Mouse (Mus musculus): ENCODE results near the gene Zfp772. TPM values are rescaled to one million over a fixed set of nuclear protein-coding genes. Genes with fewer than 3 reads are reported as not detected.
"Not testable (repeated sequence)": the region's sequence is repeated elsewhere in the genome, so short reads cannot be mapped to it uniquely, and the experiment has no call there.

Zfp772 gene
- total RNA-seq (2022), result 1 to 10 TPM; 1.3 to 1.8 (median 1.4) TPM

- DNase-seq (ENCODE audit: low spot score), result peak; percentile 69
Measured at GRCm38 (mm10) chr7:7209313-7210151, at the start of gene Zfp772. Zfp772 (minus strand) TSS chr7:7209998.

- DNase-seq (ENCODE audit: low spot score), result not testable (repeated sequence)
Measured at GRCm38 (mm10) chr7:7247228-7247627, 37.4 kb upstream of the Zfp772 start, which contains the start of gene Vmn2r29. Vmn2r29 (minus strand) TSS chr7:7247328.

- peak; percentile 45 for DNase-seq (ENCODE audit: low spot score)
Measured at GRCm38 (mm10) chr7:7188191-7188942, 21.4 kb downstream of the Zfp772 start.

GRCm38 (mm10) chr7:7187417-7188190, 22.2 kb downstream of the Zfp772 start:
- no peak for DNase-seq (ENCODE audit: low spot score)

GRCm38 (mm10) chr7:7185897-7186296, 23.9 kb downstream of the Zfp772 start:
- DNase-seq (ENCODE audit: low spot score), result no peak

- DNase-seq (ENCODE audit: low spot score), result peak; percentile 76
Measured at GRCm38 (mm10) chr7:7171227-7172147, 38.3 kb downstream of the Zfp772 start, which contains the start of gene Zfp418. Zfp418 (plus strand) TSS chr7:7171330.

Other genes starting within 250 kb of the Zfp772 start
- under 1 TPM in 1 of 4 experiments, not detected in 3; 0.20 TPM for gene Aurkc, start 214.7 kb downstream of the Zfp772 start, total RNA-seq (2022)
- gene Zfp954, start 88.5 kb downstream of the Zfp772 start, total RNA-seq (2022), result 1 to 10 TPM; 3.2 to 4.4 (median 3.8) TPM
- gene Zfp773, start 73.2 kb downstream of the Zfp772 start, total RNA-seq (2022), result under 1 TPM; 0.27 to 0.43 (median 0.34) TPM
- gene Zfp418, start 38.7 kb downstream of the Zfp772 start, total RNA-seq (2022), result 1 to 10 TPM; 2.1 to 2.6 (median 2.3) TPM
- under 1 TPM in 1 of 4 experiments, not detected in 3; 0.24 TPM for gene Vmn2r29, start 37.3 kb upstream of the Zfp772 start, total RNA-seq (2022)
- gene Gm45844, start 68.3 kb upstream of the Zfp772 start, total RNA-seq (2022), result 1 to 10 TPM in 3 of 4 experiments, under 1 TPM in 1; 0.90 to 1.8 (median 1.2) TPM
- 10 to 100 TPM; 49.4 to 54.8 (median 52.3) TPM for gene Clcn4, start 90.9 kb upstream of the Zfp772 start, total RNA-seq (2022)
- gene Vmn2r30, start 127.6 kb upstream of the Zfp772 start, total RNA-seq (2022), result not detected
- not detected for gene Gm45783, start 164.6 kb upstream of the Zfp772 start, total RNA-seq (2022)
- gene Vmn2r31, start 189.7 kb upstream of the Zfp772 start, total RNA-seq (2022), result not detected